Mouse (Mus musculus): ENCODE measurements around the gene Taf11. TPM values are rescaled to one million over a fixed set of nuclear protein-coding genes. Genes with fewer than 3 reads are reported as not detected.

Taf11 gene
- polyA plus RNA-seq, 1 experiment from 2014 or later, result 81.0 TPM

DNA sequence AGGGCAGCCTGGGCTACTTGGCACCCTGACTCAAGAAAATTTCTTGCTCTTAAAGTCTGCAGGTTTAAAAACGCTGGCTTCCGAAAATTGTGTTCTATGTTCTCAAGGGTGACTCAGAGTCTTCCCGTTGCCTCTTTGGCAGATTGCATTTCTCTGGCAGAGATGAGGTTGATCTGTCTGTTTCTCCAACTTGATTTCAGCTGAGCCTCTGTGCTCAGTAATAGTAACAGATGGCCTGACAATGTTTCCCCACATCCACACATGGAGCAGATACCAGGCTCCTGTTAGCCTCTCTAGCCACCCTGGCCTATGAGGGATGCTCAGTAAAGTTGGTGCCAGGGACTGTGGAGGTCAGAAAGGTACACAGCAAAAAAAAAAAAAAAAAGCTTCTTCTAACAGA lies 37.8 kb downstream of the Taf11 start:
- no peak overlapping the region for H3K9ac ChIP-seq
- 85% methylated on average over 3 of the region's 3 CpGs for WGBS
- H3K36me3 ChIP-seq, result peaks cover 7% of the 10 kb centered on the region; the same call in 1 of the 2 replicates
- no peaks in the 10 kb centered on the region for H3K9me3 ChIP-seq
- H3K4me3 ChIP-seq, result no peak overlapping the region
- ATAC-seq (ENCODE audit: low FRiP score, low read depth), result no peak
- H3K27me3 ChIP-seq, result no peaks in the 10 kb centered on the region
- no peak overlapping the region for H3K4me2 ChIP-seq (replicated peaks)
- H3K4me1 ChIP-seq, result no peaks in the 10 kb centered on the region
- H3K27ac ChIP-seq, result no peak overlapping the region

DNA sequence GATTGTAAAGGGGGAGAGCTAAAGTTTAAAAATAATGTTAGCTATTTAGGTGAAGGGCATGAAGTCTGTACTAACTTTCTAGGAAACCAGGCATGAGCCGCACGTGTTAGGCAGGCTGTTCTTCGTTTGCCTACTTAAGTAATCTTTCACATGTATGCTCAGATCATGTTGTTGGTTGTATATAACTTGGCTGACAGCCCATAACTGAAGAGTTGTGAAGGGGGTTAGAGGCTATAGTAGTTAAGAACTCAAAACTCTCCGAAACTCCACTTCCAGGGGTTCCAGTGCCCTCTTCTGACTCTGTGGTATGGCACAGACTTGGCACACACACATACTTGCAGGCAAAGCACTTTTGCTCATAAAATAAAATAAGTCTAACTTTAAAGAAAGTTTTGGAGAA lies 42.9 kb downstream of the Taf11 start:
- Histone ChIP-seq H3K27ac (no peak overlapping the region), H3K27me3 (no peaks in the 10 kb centered on the region), H3K9ac (no peak overlapping the region), H3K36me3 (peaks cover 7% of the 10 kb centered on the region; the same call in 1 of the 2 replicates), H3K4me1 (peaks cover 8% of the 10 kb centered on the region; the same call in 1 of the 2 replicates), H3K4me2 (replicated peaks) (no peak overlapping the region), H3K4me3 (no peak overlapping the region), H3K9me3 (no peaks in the 10 kb centered on the region)
- no peak for ATAC-seq (ENCODE audit: low FRiP score, low read depth)
- 84% methylated on average over 4 of the region's 4 CpGs for WGBS

DNA sequence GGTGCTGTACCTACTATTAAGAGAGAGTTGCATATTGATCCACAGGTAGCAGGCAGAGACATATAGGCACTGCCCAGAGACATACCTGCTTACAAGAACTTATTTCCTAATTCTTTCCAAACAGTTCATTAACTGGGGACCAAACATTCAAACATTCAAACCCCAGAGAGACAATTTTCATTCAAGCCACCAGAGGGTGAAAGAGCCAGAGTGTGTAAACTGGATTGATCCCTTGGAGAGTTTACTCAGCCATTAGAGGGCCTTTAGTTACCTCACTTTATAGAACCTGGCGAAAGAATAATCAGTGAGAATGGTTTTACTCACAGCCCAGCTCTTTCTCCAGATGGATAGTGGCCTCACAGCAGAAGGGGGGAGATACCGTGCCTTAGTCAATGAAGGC lies 44.2 kb downstream of the Taf11 start:
- no peak overlapping the region for H3K4me2 ChIP-seq (replicated peaks)
- no peak for ATAC-seq (ENCODE audit: low FRiP score, low read depth)

GRCm38 (mm10) chr17:27859131-27859530 lies 50.5 kb downstream of the Taf11 start:
- peaks cover 29% of the 10 kb centered on the region for H3K4me1 ChIP-seq
- 40% methylated on average over 2 of the region's 2 CpGs for WGBS
- peaks cover 8% of the 10 kb centered on the region for H3K36me3 ChIP-seq
- H3K27me3 ChIP-seq, result no peaks in the 10 kb centered on the region
- no peaks in the 10 kb centered on the region for H3K9me3 ChIP-seq
- H3K4me3 ChIP-seq, result no peak overlapping the region
- peak overlapping the region; percentile 89; the same call in 1 of the 2 replicates for H3K4me2 ChIP-seq (replicated peaks)
- ATAC-seq (ENCODE audit: low FRiP score, low read depth), result no peak
- H3K27ac ChIP-seq, result no peak overlapping the region
- no peak overlapping the region; the same call in 1 of the 2 replicates for H3K9ac ChIP-seq

More for the DNA sequence above, 44.2 kb downstream of the Taf11 start:
- H3K27me3 ChIP-seq, result no peaks in the 10 kb centered on the region
- no peak overlapping the region for H3K4me3 ChIP-seq
- peaks cover 8% of the 10 kb centered on the region; the same call in 1 of the 2 replicates for H3K4me1 ChIP-seq
- peaks cover 7% of the 10 kb centered on the region; the same call in 1 of the 2 replicates for H3K36me3 ChIP-seq
- H3K9ac ChIP-seq, result no peak overlapping the region
- no peak overlapping the region for H3K27ac ChIP-seq
- no peaks in the 10 kb centered on the region for H3K9me3 ChIP-seq
- WGBS, result 65% methylated on average over 2 of the region's 2 CpGs

GRCm38 (mm10) chr17:27857649-27858475 lies 51.8 kb downstream of the Taf11 start:
- Histone ChIP-seq H3K4me1 (peaks cover 29% of the 10 kb centered on the region), H3K9me3 (no peaks in the 10 kb centered on the region), H3K36me3 (peaks cover 18% of the 10 kb centered on the region), H3K27ac (no peak overlapping the region), H3K9ac (peak overlapping the region; percentile 93), H3K27me3 (no peaks in the 10 kb centered on the region), H3K4me3 (peak overlapping the region; percentile 92), H3K4me2 (replicated peaks) (peak overlapping the region; percentile 89)
- WGBS, result 48% methylated on average over 11 of the region's 11 CpGs
- no peak for ATAC-seq (ENCODE audit: low FRiP score, low read depth)

DNA sequence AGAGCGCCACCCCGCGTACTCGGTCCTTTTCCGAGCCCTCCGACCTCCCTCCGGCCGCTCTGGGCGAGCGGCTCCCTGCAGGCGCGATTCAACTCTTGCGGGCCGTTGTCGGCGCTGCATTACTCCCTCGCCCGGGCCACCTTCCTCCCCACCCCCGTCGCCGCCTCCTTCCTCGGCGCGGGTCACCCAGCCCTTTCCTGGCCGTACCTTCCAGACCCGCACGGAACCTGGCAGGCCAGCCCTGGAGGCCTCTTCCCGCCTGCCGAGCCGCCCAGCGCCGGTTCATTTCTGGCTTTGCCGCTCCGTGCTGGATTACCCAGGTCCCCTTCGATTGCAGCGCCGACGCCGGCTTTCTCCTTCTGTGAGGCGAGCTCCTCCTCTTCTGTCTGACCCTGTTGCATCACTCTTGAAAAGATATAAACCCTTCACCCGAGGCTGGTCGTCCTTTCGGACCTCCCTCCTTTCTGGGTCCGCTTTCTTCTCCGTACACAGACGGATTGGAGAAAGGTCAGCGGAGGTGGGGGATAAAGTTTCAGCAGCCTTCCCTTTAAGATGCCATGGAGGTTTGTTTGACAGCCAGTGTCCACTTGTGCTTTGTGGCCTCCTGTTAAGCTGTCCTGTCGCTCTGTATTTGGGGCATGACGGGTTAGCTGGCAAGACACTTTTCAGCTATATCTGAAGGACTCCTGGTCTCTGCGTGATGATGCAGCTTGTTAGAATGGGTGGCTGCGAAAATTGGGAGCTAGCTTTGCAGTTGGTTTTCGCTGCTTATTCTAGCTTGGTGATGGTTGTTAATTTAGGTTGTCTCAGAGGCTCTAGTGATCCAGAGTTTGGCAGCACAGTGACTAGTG lies 52.6 kb downstream of the Taf11 start:
- Histone ChIP-seq H3K9me3 (no peaks in the 10 kb centered on the region), H3K27ac (peak overlapping the region; percentile 79), H3K9ac (peak overlapping the region; percentile 93), H3K4me3 (peak overlapping the region; percentile 92), H3K27me3 (no peaks in the 10 kb centered on the region), H3K4me1 (peaks cover 29% of the 10 kb centered on the region), H3K4me2 (replicated peaks) (peak overlapping the region; percentile 89), H3K36me3 (peaks cover 27% of the 10 kb centered on the region)
- peak; percentile 54; the same call in 1 of the 2 replicates for ATAC-seq (ENCODE audit: low FRiP score, low read depth)
- 2% methylated on average over 52 of the region's 52 CpGs for WGBS

GRCm38 (mm10) chr17:27856265-27856797 lies 53.3 kb downstream of the Taf11 start, which contains the start of gene Uhrf1bp1:
Gene Uhrf1bp1, plus strand, starts transcription at chr17:27856441.
- WGBS, result under 1% methylated on average over 54 of the region's 54 CpGs
- no peaks in the 10 kb centered on the region for H3K27me3 ChIP-seq

More at GRCm38 (mm10) chr17:27856265-27856797, 53.3 kb downstream of the Taf11 start, which contains the start of gene Uhrf1bp1:
- Histone ChIP-seq H3K36me3 (peaks cover 31% of the 10 kb centered on the region), H3K4me1 (peaks cover 29% of the 10 kb centered on the region), H3K9ac (peak within 1 kb of the TSS; percentile 93), H3K4me3 (peak within 1 kb of the TSS; percentile 92), H3K4me2 (replicated peaks) (peak within 1 kb of the TSS; percentile 89), H3K9me3 (no peaks in the 10 kb centered on the region), H3K27ac (peak within 1 kb of the TSS; percentile 79)
- peak; percentile 90 for ATAC-seq (ENCODE audit: low FRiP score, low read depth)

Other genes starting within 250 kb of the Taf11 start
- gene Spdef, start 180.9 kb downstream of the Taf11 start, polyA plus RNA-seq (2015; fragmentation: Nextera tagmentation; extraction: Ambion mirVana), result 0.17 and 0.34 TPM in 2 replicates
- gene D17Wsu92e, start 89.2 kb downstream of the Taf11 start, polyA plus RNA-seq (2015; fragmentation: Nextera tagmentation; extraction: Ambion mirVana), result 18.1 and 18.2 TPM in 2 replicates
- gene Snrpc, start 71.7 kb downstream of the Taf11 start, polyA plus RNA-seq (2015; fragmentation: Nextera tagmentation; extraction: Ambion mirVana), result 355 and 358 TPM in 2 replicates
- 6.7 and 7.5 TPM in 2 replicates for gene Uhrf1bp1, start 53.4 kb downstream of the Taf11 start, polyA plus RNA-seq (2015; fragmentation: Nextera tagmentation; extraction: Ambion mirVana)
- gene Anks1, start 538 bp downstream of the Taf11 start, polyA plus RNA-seq (2015; fragmentation: Nextera tagmentation; extraction: Ambion mirVana), result 14.1 and 16.5 TPM in 2 replicates
- gene Tcp11, start 170.8 kb upstream of the Taf11 start, polyA plus RNA-seq (2015; fragmentation: Nextera tagmentation; extraction: Ambion mirVana), result 1.4 and 1.9 TPM in 2 replicates
- 10.3 and 11.3 TPM in 2 replicates for gene Scube3, start 232.3 kb upstream of the Taf11 start, polyA plus RNA-seq (2015; fragmentation: Nextera tagmentation; extraction: Ambion mirVana)